Mouse (Mus musculus): Measurements from ENCODE around the gene Idh3a. TPM values are rescaled to one million over a fixed set of nuclear protein-coding genes. Genes with fewer than 3 reads are reported as not detected.
"Not testable (repeated sequence)": the region's sequence is repeated elsewhere in the genome, so short reads cannot be mapped to it uniquely, and the experiment has no call there.

Idh3a gene
- polyA plus RNA-seq, 1 experiment from 2014 or later = 124 TPM

DNA sequence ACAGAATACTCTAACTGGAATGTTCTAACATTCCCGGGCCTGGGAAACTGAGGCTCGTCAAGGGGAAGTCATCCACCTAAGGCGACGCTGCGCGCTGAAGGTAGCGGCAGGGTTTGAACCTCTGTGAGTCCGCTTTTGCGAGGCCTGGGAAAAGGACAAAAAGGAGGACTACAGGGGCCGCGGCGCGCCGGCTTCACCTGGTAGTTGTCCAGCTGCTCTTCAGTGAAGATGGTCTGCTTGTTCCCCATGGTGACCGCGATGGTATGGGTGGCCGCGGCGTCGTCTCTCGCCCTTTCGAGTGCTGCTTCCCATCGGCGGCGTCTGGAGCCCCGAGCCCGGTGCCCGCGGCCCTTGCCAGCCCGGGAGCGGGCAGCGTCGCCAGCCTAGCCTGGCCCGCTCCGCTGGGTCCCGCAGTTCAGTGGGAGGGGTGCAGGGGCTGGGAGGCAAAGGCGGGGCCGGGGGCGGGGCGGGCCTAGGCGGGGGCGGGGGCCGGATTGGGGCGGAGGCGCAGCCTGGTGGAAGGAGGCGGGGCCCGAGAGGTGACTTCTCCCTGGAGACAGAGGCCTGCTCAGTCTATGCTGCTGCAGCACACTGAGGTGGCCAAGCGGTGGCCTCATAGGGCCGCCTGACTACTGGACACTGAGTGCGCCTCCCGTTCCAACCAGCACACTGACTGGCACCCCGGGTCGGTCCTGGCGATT is 26.2 kb upstream of the Idh3a start, which contains the start of gene Cib2:
Gene Cib2 (minus strand): TSS at position 448 of the 701 bp plus-strand sequence.
- peaks cover 18% of the 10 kb centered on the region for H3K27me3 ChIP-seq (ENCODE audit: low read depth, poor library complexity, severe bottlenecking)
- peak; percentile 88 for DNase-seq (ENCODE audit: low spot score)
- peak within 1 kb of the TSS; percentile 63 for H3K27ac ChIP-seq
- 1% methylated on average over 50 of the region's 54 CpGs for WGBS
- peak within 1 kb of the TSS; percentile 68 for H3K4me3 ChIP-seq
- no peaks in the 10 kb centered on the region for H3K36me3 ChIP-seq
- no peaks in the 10 kb centered on the region for H3K9me3 ChIP-seq (replicated peaks)
- peaks cover 11% of the 10 kb centered on the region; the same call in 1 of the 2 replicates for H3K4me1 ChIP-seq

DNA sequence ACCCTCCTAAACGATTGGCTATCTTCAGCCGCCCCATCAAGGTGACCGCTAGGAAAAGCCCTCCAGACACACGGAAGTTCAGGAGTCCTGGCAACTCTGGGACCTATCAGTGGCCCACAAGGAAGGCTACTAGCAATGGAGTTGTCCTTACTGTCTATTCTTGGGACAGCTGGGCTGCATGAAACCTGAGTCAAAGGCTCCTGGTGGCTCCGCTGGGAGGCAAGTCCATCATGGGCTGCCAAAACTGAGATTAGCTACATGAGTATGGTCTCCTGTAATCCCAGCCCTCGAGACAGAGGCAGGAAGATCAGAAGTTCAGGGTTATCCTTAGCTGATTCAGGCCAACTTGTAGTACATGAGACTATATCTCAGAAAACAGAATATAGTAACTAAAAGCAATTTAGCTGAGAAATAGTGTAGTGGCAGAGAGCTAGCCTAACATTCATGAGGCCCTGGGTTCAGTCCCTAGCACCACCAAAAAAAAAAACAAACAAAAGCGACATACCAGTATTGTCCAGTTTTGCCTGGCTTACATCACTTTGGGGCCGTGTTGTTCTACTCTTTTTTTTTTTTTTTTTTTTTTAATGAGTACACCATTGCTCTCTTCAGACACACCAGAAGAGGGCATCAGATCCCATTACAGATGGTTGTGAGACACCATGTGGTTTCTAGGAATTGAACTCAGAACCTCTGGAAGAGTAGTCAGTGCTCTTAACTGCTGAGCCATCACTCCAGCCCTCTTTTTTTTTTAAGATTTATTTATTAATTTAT is 25.1 kb upstream of the Idh3a start:
- no peak overlapping the region for H3K4me3 ChIP-seq
- peaks cover 18% of the 10 kb centered on the region for H3K27me3 ChIP-seq (ENCODE audit: low read depth, poor library complexity, severe bottlenecking)
- no peak for DNase-seq (ENCODE audit: low spot score)
- WGBS = 91% methylated on average over 8 of the region's 8 CpGs
- no peaks in the 10 kb centered on the region for H3K36me3 ChIP-seq
- peaks cover 11% of the 10 kb centered on the region; the same call in 1 of the 2 replicates for H3K4me1 ChIP-seq
- no peaks in the 10 kb centered on the region for H3K9me3 ChIP-seq (replicated peaks)
- no peak overlapping the region for H3K27ac ChIP-seq

DNA sequence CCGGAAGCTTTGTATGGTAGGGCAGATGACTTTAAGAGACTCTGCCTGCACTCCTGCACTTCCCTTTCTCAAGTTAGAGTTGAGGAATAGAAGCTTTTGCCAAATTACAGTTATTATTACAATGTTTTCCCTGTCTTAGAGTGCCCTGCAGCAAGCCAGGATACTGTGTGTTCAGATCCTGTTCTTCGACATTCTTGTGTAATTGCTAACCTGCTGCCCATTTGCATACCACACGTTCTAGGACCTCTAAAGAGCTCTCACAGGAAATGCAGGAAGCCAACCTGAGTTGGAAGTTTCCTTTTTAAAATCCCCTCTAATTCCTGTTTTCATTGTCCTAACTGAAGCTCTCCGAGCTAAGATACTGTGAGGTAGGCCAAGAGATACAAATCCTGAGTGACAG is 19.2 kb upstream of the Idh3a start:
- no peak overlapping the region for H3K4me3 ChIP-seq
- WGBS = 55% methylated on average over 4 of the region's 4 CpGs
- 0 out of 2 replicates have a peak, but pooled peaks cover 2% of the 10 kb centered on the region for H3K4me1 ChIP-seq
- no peak overlapping the region for H3K27ac ChIP-seq
- no peaks in the 10 kb centered on the region for H3K27me3 ChIP-seq (ENCODE audit: low read depth, poor library complexity, severe bottlenecking)
- no peak for DNase-seq (ENCODE audit: low spot score)
- no peaks in the 10 kb centered on the region for H3K36me3 ChIP-seq
- no peaks in the 10 kb centered on the region for H3K9me3 ChIP-seq (replicated peaks)

DNA sequence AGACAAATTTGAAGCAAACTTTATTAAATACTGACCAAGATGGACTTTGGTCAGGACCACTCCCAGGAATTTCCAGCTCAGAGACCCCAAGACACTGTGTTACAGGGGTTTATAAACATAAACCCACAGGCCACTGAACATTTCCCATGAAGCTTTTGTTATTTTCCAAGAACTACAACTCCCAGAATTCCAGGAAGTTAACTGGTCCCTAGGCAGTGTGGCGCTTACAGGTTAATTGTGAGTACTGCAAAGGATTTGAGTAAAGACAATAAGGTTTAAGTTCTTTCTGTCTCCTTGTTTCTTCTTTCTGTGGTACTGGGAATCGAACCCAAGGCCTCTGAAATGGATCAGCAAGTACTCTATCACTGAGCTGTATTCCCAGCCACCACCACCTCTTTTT is 17.4 kb upstream of the Idh3a start:
- Histone ChIP-seq H3K27ac (no peak overlapping the region), H3K27me3 (ENCODE audit: low read depth, poor library complexity, severe bottlenecking) (no peaks in the 10 kb centered on the region), H3K36me3 (no peaks in the 10 kb centered on the region), H3K4me1 (0 out of 2 replicates have a peak, but pooled peaks cover 3% of the 10 kb centered on the region), H3K4me3 (no peak overlapping the region), H3K9me3 (replicated peaks) (no peaks in the 10 kb centered on the region)
- 45% methylated on average over 2 of the region's 2 CpGs for WGBS
- DNase-seq (ENCODE audit: low spot score) = no peak

DNA sequence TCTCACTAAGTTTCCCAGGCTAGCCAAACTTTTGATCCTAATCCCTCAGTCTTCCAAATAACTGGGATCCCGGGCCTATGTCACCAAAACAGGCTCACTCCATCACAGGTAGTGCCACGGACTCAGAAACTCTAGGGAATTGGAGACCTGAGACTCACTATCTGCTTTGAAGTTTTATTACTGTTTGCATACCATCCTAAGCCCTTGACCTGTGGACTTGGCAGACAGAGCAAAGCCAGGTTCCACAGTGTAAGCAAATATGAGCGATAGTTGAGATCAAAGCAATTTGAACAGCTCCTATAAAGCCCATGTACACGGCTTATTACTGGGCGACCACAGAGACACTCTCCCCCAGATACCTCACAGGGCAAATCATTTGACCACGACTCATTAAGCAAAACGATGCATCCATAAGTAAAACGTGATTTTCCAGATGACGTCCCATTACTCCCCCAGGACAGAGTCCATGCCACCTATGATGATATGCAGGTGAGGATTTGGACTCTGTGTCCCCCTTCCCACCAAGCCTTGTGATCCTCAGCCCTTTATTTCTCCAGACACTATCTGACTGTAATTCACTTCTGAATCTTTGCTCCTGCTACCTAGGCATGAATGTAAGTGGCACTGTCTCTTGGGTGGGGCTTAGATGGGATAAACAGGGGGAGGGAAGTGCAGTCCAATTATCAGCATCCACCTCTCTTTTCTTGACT is 14.8 kb upstream of the Idh3a start:
- WGBS = 73% methylated on average over 9 of the region's 9 CpGs
- H3K9me3 ChIP-seq (replicated peaks) = no peaks in the 10 kb centered on the region

DNA sequence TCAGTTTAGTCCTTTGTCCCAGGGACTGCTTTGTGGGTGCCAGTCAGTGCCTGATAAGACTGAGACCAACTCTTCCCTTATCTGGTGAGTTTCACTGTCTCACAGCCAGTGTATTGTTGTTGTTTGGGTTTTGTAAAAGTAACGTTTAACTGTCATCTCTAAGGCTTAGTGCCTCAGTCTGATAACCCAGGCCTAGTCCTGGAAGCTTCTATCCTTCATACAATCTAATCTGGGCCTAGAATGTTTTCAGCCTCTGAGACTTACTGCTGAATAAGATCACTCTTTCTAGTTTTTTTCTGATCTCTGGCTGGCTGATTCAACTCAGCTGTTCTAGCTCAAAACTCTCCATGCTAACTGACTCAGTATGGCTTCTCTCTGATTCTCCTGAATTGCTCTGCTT is 2.4 kb upstream of the Idh3a start:
- 75% methylated on average over 1 of the region's 1 CpGs for WGBS
- Histone ChIP-seq H3K27me3 (ENCODE audit: low read depth, poor library complexity, severe bottlenecking) (no peaks in the 10 kb centered on the region), H3K9me3 (replicated peaks) (no peaks in the 10 kb centered on the region), H3K27ac (no peak overlapping the region), H3K4me3 (no peak overlapping the region), H3K36me3 (peaks cover 2% of the 10 kb centered on the region; the same call in 1 of the 2 replicates), H3K4me1 (peaks cover 15% of the 10 kb centered on the region)
- DNase-seq (ENCODE audit: low spot score) = no peak

More for the DNA sequence above, 14.8 kb upstream of the Idh3a start:
- Histone ChIP-seq H3K4me1 (0 out of 2 replicates have a peak, but pooled peaks cover 3% of the 10 kb centered on the region), H3K36me3 (no peaks in the 10 kb centered on the region), H3K27ac (no peak overlapping the region), H3K27me3 (ENCODE audit: low read depth, poor library complexity, severe bottlenecking) (no peaks in the 10 kb centered on the region), H3K4me3 (no peak overlapping the region)
- DNase-seq (ENCODE audit: low spot score) = no peak

DNA sequence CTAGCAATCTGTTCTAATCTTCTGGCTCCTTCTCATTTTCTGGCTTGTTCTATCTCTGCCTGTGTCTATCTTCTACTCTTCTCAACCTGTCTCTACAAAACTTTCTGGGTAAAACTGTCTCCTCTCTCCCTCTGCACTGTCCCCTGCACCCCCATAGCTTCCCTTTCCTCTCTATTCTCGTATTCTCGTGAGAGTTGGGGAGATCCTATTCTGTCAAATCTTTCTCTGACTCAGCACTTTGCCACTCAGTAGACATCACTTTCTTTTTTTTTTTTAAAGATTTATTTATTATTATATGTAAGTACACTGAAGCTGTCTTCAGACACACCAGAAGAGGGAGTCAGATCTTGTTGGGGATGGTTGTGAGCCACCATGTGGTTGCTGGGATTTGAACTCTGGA is 2.0 kb upstream of the Idh3a start:
- not testable (repeated sequence) for DNase-seq (ENCODE audit: low spot score); H3K4me3 ChIP-seq; H3K27me3 ChIP-seq (ENCODE audit: low read depth, poor library complexity, severe bottlenecking); H3K36me3 ChIP-seq; H3K27ac ChIP-seq; H3K9me3 ChIP-seq (replicated peaks)
- H3K4me1 ChIP-seq = peaks cover 15% of the 10 kb centered on the region
- 88% methylated on average over 2 of the region's 2 CpGs for WGBS

DNA sequence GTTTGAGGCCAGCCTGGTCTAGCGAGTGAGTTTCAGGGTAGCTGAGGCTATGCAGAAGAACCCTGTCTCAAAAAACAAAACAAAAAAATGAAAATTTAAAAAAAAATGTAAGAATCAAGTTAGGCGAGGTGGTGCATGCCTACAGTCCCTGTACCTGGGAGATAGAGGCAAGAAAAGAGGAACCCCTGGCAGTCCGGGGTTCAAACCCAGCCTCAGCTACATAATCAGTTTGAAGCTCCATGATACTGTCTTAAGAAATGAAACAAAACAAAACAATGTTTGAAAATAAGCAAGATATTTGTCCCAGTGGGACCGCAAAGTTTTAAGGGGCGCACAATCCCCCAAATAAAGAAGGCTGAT is 315 bp upstream of the Idh3a start:
- Histone ChIP-seq H3K9me3 (replicated peaks) (no peaks in the 10 kb centered on the region), H3K36me3 (peaks cover 18% of the 10 kb centered on the region), H3K27ac (peak overlapping the region; percentile 90), H3K4me1 (peaks cover 15% of the 10 kb centered on the region), H3K4me3 (peak overlapping the region; percentile 89), H3K27me3 (ENCODE audit: low read depth, poor library complexity, severe bottlenecking) (no peaks in the 10 kb centered on the region)
- 35% methylated on average over 5 of the region's 5 CpGs for WGBS
- no peak for DNase-seq (ENCODE audit: low spot score)

DNA sequence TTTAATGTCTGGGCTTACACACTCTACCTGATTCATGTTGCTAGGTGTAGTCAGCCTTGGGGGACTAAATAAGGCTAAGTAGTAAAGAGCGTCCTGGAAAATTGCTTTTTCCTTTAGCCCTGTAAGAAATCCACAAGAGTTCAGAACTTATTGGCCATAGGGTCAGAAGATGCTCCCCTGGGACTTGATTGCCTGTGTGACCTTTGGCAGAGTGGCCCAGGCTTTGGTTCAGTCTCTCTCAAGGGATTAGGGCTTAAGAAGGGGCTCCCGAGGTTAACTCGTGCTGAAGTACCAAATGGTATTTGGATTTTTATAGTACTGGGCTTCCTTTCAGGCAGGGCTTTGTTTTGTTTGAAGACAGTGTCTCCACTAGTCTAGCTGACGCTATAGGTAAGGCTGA is 1.7 kb downstream of the Idh3a start:
- Histone ChIP-seq H3K9me3 (replicated peaks) (no peaks in the 10 kb centered on the region), H3K4me3 (no peak overlapping the region), H3K4me1 (peaks cover 15% of the 10 kb centered on the region), H3K36me3 (peaks cover 36% of the 10 kb centered on the region), H3K27ac (no peak overlapping the region), H3K27me3 (ENCODE audit: low read depth, poor library complexity, severe bottlenecking) (no peaks in the 10 kb centered on the region)
- DNase-seq (ENCODE audit: low spot score) = no peak
- 69% methylated on average over 4 of the region's 4 CpGs for WGBS

DNA sequence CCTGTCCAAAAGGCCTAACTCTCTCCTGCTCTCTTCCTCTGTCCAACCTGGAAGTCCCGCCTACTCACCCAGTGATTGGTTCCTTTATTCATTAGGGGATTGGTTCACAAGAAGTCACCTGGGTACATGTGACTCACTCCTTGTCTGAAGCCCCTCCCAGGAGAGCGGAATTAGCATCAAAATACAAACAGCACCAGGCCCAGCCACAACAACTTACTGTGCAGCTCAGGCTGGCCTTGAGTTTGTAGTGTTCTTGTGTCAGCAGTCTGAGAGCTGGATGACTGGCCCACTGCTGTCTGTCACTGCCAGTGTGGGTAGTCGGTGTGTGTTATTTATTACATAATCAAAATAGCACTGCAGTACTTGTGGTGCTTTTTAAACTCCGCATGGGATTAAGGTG is 7.5 kb downstream of the Idh3a start:
- not testable (repeated sequence) for H3K4me1 ChIP-seq; H3K27me3 ChIP-seq (ENCODE audit: low read depth, poor library complexity, severe bottlenecking); H3K9me3 ChIP-seq (replicated peaks); H3K27ac ChIP-seq; H3K4me3 ChIP-seq; DNase-seq (ENCODE audit: low spot score)
- 87% methylated on average over 4 of the region's 4 CpGs for WGBS
- peaks cover 92% of the 10 kb centered on the region for H3K36me3 ChIP-seq

DNA sequence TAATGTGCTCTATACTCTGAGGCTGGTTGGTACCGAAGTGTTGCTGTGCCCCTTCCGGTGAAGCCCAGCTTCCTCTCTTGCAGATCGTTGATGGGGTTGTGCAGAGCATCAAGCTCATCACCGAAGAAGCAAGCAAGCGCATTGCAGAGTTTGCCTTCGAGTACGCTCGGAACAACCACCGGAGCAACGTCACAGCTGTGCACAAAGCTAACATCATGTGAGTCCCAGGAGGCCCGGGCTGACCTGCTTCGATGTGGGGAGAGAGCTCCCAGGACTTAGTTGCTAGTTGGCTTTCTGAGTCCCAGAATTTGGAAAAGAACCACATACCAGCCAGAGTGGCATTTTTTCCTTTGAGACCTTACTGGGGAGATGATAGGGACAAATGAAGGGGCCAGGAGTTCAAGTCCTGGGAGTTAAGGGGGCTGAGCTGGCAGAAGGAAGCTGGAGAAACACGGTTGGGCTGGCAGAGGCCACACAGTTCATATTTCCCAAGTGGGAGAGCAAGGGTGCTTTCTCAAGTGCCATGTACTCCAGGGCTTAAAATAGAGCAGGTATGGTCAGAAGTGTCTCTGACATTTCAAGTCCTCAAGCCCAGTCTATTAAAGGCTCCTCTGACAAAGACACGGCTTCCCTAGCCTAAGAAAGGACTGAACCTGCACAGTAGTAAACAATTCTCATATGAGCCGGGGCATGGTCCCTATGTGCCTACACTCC is 10.8 kb downstream of the Idh3a start:
- H3K4me3 ChIP-seq = no peak overlapping the region
- H3K27me3 ChIP-seq (ENCODE audit: low read depth, poor library complexity, severe bottlenecking) = no peaks in the 10 kb centered on the region
- no peak for DNase-seq (ENCODE audit: low spot score)
- H3K4me1 ChIP-seq = no peaks in the 10 kb centered on the region
- WGBS = 93% methylated on average over 15 of the region's 15 CpGs
- H3K36me3 ChIP-seq = peaks cover 98% of the 10 kb centered on the region
- H3K27ac ChIP-seq = no peak overlapping the region
- no peaks in the 10 kb centered on the region for H3K9me3 ChIP-seq (replicated peaks)

DNA sequence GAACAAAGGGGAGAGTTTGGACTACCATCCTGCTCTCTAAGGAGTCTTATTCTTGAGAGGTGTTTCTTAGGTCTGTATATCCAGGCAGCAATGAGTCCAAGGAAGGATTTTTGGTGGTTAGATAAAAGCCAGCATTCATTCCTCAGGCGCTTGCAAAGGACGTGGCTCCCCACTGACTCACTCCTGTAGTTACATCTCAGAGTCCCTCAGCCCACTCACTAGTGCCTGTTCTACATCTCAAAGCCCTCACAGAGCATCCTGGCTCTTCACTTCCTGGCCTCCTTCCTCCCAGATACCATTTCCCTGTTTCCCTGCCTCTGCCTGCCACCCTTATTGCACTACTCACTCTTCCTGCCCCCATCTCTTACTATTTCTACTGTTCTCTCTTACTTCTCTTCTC is 16.3 kb downstream of the Idh3a start:
- WGBS = 86% methylated on average over 2 of the region's 2 CpGs
- no peak overlapping the region for H3K4me3 ChIP-seq
- no peaks in the 10 kb centered on the region for H3K27me3 ChIP-seq (ENCODE audit: low read depth, poor library complexity, severe bottlenecking)
- no peak for DNase-seq (ENCODE audit: low spot score)
- no peaks in the 10 kb centered on the region for H3K4me1 ChIP-seq
- H3K27ac ChIP-seq = no peak overlapping the region
- no peaks in the 10 kb centered on the region for H3K9me3 ChIP-seq (replicated peaks)
- H3K36me3 ChIP-seq = peaks cover 78% of the 10 kb centered on the region
